Mouse (Mus musculus): ENCODE measurements around the gene Txlng.
"Not testable (repeated sequence)": the region's sequence is repeated elsewhere in the genome, so short reads cannot be mapped to it uniquely, and the experiment has no call there.

The Txlng gene

GRCm38 (mm10) chrX:162829203-162829708 lies at the start of gene Txlng:
Gene Txlng, minus strand, starts transcription at chrX:162829454.
- peak; percentile 96 for DNase-seq (ENCODE audit: low read depth, low spot score)

- no peak for DNase-seq (ENCODE audit: low read depth, low spot score)
Observed at GRCm38 (mm10) chrX:162878236-162878635, 49.0 kb upstream of the Txlng start.

GRCm38 (mm10) chrX:162873761-162874160 lies 44.5 kb upstream of the Txlng start:
- no peak for DNase-seq (ENCODE audit: low read depth, low spot score)

- peak; percentile 26 for DNase-seq (ENCODE audit: low read depth, low spot score)
Observed at GRCm38 (mm10) chrX:162871734-162872517, 42.7 kb upstream of the Txlng start.

GRCm38 (mm10) chrX:162868294-162868965 lies 39.2 kb upstream of the Txlng start:
- no peak for DNase-seq (ENCODE audit: low read depth, low spot score)

GRCm38 (mm10) chrX:162848682-162849081 lies 19.4 kb upstream of the Txlng start:
- no peak for DNase-seq (ENCODE audit: low read depth, low spot score)

GRCm38 (mm10) chrX:162845531-162845930 lies 16.3 kb upstream of the Txlng start:
- DNase-seq (ENCODE audit: low read depth, low spot score), result no peak

GRCm38 (mm10) chrX:162844447-162845100 lies 15.3 kb upstream of the Txlng start:
- no peak for DNase-seq (ENCODE audit: low read depth, low spot score)

GRCm38 (mm10) chrX:162832101-162832500 lies 2.8 kb upstream of the Txlng start:
- no peak for DNase-seq (ENCODE audit: low read depth, low spot score)

- no peak for DNase-seq (ENCODE audit: low read depth, low spot score)
Observed at GRCm38 (mm10) chrX:162831542-162831941, 2.3 kb upstream of the Txlng start.

- no peak for DNase-seq (ENCODE audit: low read depth, low spot score)
Observed at GRCm38 (mm10) chrX:162831036-162831435, 1.8 kb upstream of the Txlng start.

- not testable (repeated sequence) for DNase-seq (ENCODE audit: low read depth, low spot score)
Observed at GRCm38 (mm10) chrX:162830313-162830712, 1.1 kb upstream of the Txlng start.

GRCm38 (mm10) chrX:162829741-162830140 lies 487 bp upstream of the Txlng start:
- no peak for DNase-seq (ENCODE audit: low read depth, low spot score)

GRCm38 (mm10) chrX:162828783-162829182 lies 471 bp downstream of the Txlng start:
- no peak for DNase-seq (ENCODE audit: low read depth, low spot score)

GRCm38 (mm10) chrX:162828016-162828415 lies 1.2 kb downstream of the Txlng start:
- DNase-seq (ENCODE audit: low read depth, low spot score), result no peak

- DNase-seq (ENCODE audit: low read depth, low spot score), result peak; percentile 44
Observed at GRCm38 (mm10) chrX:162800371-162800770, 28.9 kb downstream of the Txlng start.

GRCm38 (mm10) chrX:162791392-162791791 lies 37.9 kb downstream of the Txlng start:
- not testable (repeated sequence) for DNase-seq (ENCODE audit: low read depth, low spot score)

GRCm38 (mm10) chrX:162788372-162788771 lies 40.9 kb downstream of the Txlng start:
- DNase-seq (ENCODE audit: low read depth, low spot score), result no peak

- no peak for DNase-seq (ENCODE audit: low read depth, low spot score)
Observed at GRCm38 (mm10) chrX:162770726-162771125, 58.5 kb downstream of the Txlng start.

GRCm38 (mm10) chrX:162761716-162762395 lies 67.4 kb downstream of the Txlng start:
- DNase-seq (ENCODE audit: low read depth, low spot score), result no peak

GRCm38 (mm10) chrX:162760958-162761515 lies 68.2 kb downstream of the Txlng start:
- no peak for DNase-seq (ENCODE audit: low read depth, low spot score)
